Mouse (Mus musculus) frontal cortex, adult (tissue): ENCODE data around the gene Tapbpl.

ENCODE experiments used
- ATAC-seq: cut with Nextera tagmentation; 2 replicates; pipeline ENCODE4 v1.9.2; 2017; ENCODE audit warnings: mild to moderate bottlenecking, moderate library complexity, mixed read lengths; ENCODE audit not compliant: low TSS enrichment

The Tapbpl gene

GRCm38 (mm10) chr6:125197166-125197565 lies 34.5 kb downstream of the Tapbpl start:
- ATAC-seq: peak; percentile 62; the same call in 1 of the 2 replicates

GRCm38 (mm10) chr6:125196301-125196700 lies 35.4 kb downstream of the Tapbpl start:
- no peak for ATAC-seq

GRCm38 (mm10) chr6:125195541-125196075 lies 36.1 kb downstream of the Tapbpl start:
- no peak for ATAC-seq

GRCm38 (mm10) chr6:125193390-125193789 lies 38.3 kb downstream of the Tapbpl start:
- ATAC-seq: no peak

GRCm38 (mm10) chr6:125192841-125193240 lies 38.8 kb downstream of the Tapbpl start:
- no peak for ATAC-seq

- peak; percentile 90 for ATAC-seq
Measured at GRCm38 (mm10) chr6:125192016-125192714, 39.5 kb downstream of the Tapbpl start.

GRCm38 (mm10) chr6:125191332-125192015 lies 40.2 kb downstream of the Tapbpl start, which contains the start of the genes Ncapd2 and Mrpl51:
Gene Ncapd2 (minus strand): TSS chr6:125191701.
Gene Mrpl51 (plus strand): TSS chr6:125191801.
- peak; percentile 96 for ATAC-seq

- no peak for ATAC-seq
Measured at GRCm38 (mm10) chr6:125190816-125191215, 40.8 kb downstream of the Tapbpl start.

- no peak for ATAC-seq
Measured at GRCm38 (mm10) chr6:125186203-125186602, 45.5 kb downstream of the Tapbpl start.

GRCm38 (mm10) chr6:125182133-125182532 lies 49.5 kb downstream of the Tapbpl start:
- peak; percentile 53; the same call in 1 of the 2 replicates for ATAC-seq

- ATAC-seq: no peak
Measured at GRCm38 (mm10) chr6:125179601-125180000, 52.1 kb downstream of the Tapbpl start.

GRCm38 (mm10) chr6:125175469-125175868 lies 56.2 kb downstream of the Tapbpl start:
- no peak for ATAC-seq
